Mouse (Mus musculus): ENCODE data around the gene Rbm3. TPM values are rescaled to one million over a fixed set of nuclear protein-coding genes. Genes with fewer than 3 reads are reported as not detected.
A peak's percentile ranks its signal among the peaks of the same experiment; 100 is the strongest.
"Not testable (repeated sequence)": the region's sequence is repeated elsewhere in the genome, so short reads cannot be mapped to it uniquely, and the experiment has no call there.

Gene Rbm3
- polyA plus RNA-seq, 1 experiment: 336 TPM

- no peak for TF ChIP-seq POLR2A (IDR thresholded peaks at IDR 0.05; ENCODE audit: borderline replicate concordance, extremely low read depth, insufficient read depth, insufficient read length, poor library complexity, severe bottlenecking)
- 0 out of 2 replicates have a peak, but pooled peaks have one; percentile 16 for TF ChIP-seq CTCF (IDR thresholded peaks at IDR 0.05; ENCODE audit: borderline replicate concordance, extremely low read depth, insufficient read depth, insufficient read length)
- DNase-seq (ENCODE audit: low read depth): no peak
Observed at GRCm38 (mm10) chrX:8125235-8125634, 20.4 kb downstream of the Rbm3 start.

- no peak for TF ChIP-seq POLR2A (IDR thresholded peaks at IDR 0.05; ENCODE audit: borderline replicate concordance, extremely low read depth, insufficient read depth, insufficient read length, poor library complexity, severe bottlenecking)
- DNase-seq (ENCODE audit: low read depth): no peak
Observed at GRCm38 (mm10) chrX:8123821-8124470, 21.7 kb downstream of the Rbm3 start.

GRCm38 (mm10) chrX:8117264-8117663 is 28.4 kb downstream of the Rbm3 start:
- DNase-seq (ENCODE audit: low read depth): no peak
- TF ChIP-seq CTCF (IDR thresholded peaks at IDR 0.05; ENCODE audit: borderline replicate concordance, extremely low read depth, insufficient read depth, insufficient read length) (no peak), POLR2A (IDR thresholded peaks at IDR 0.05; ENCODE audit: borderline replicate concordance, extremely low read depth, insufficient read depth, insufficient read length, poor library complexity, severe bottlenecking) (no peak)

- DNase-seq (ENCODE audit: low read depth): no peak
- TF ChIP-seq POLR2A (IDR thresholded peaks at IDR 0.05; ENCODE audit: borderline replicate concordance, extremely low read depth, insufficient read depth, insufficient read length, poor library complexity, severe bottlenecking): no peak
- TF ChIP-seq CTCF (IDR thresholded peaks at IDR 0.05; ENCODE audit: borderline replicate concordance, extremely low read depth, insufficient read depth, insufficient read length): no peak
Observed at GRCm38 (mm10) chrX:8115275-8115674, 30.4 kb downstream of the Rbm3 start.

GRCm38 (mm10) chrX:8105019-8105418 is 40.7 kb downstream of the Rbm3 start:
- DNase-seq (ENCODE audit: low read depth): no peak
- no peak for TF ChIP-seq CTCF (IDR thresholded peaks at IDR 0.05; ENCODE audit: borderline replicate concordance, extremely low read depth, insufficient read depth, insufficient read length)
- no peak for TF ChIP-seq POLR2A (IDR thresholded peaks at IDR 0.05; ENCODE audit: borderline replicate concordance, extremely low read depth, insufficient read depth, insufficient read length, poor library complexity, severe bottlenecking)

- TF ChIP-seq CTCF (IDR thresholded peaks at IDR 0.05; ENCODE audit: borderline replicate concordance, extremely low read depth, insufficient read depth, insufficient read length): no peak
- TF ChIP-seq POLR2A (IDR thresholded peaks at IDR 0.05; ENCODE audit: borderline replicate concordance, extremely low read depth, insufficient read depth, insufficient read length, poor library complexity, severe bottlenecking): no peak
- DNase-seq (ENCODE audit: low read depth): peak; percentile 5
Observed at GRCm38 (mm10) chrX:8102213-8102668, 43.4 kb downstream of the Rbm3 start.

- DNase-seq (ENCODE audit: low read depth): peak; percentile 97
- peak; percentile 67 for TF ChIP-seq CTCF (IDR thresholded peaks at IDR 0.05; ENCODE audit: borderline replicate concordance, extremely low read depth, insufficient read depth, insufficient read length)
- TF ChIP-seq POLR2A (IDR thresholded peaks at IDR 0.05; ENCODE audit: borderline replicate concordance, extremely low read depth, insufficient read depth, insufficient read length, poor library complexity, severe bottlenecking): no peak
Observed at GRCm38 (mm10) chrX:8101017-8101416, 44.7 kb downstream of the Rbm3 start.

- no peak for DNase-seq (ENCODE audit: low read depth)
- TF ChIP-seq CTCF (IDR thresholded peaks at IDR 0.05; ENCODE audit: borderline replicate concordance, extremely low read depth, insufficient read depth, insufficient read length): no peak
- no peak for TF ChIP-seq POLR2A (IDR thresholded peaks at IDR 0.05; ENCODE audit: borderline replicate concordance, extremely low read depth, insufficient read depth, insufficient read length, poor library complexity, severe bottlenecking)
Observed at GRCm38 (mm10) chrX:8099435-8099834, 46.2 kb downstream of the Rbm3 start.

- DNase-seq (ENCODE audit: low read depth): peak; percentile 98
- TF ChIP-seq CTCF (IDR thresholded peaks at IDR 0.05; ENCODE audit: borderline replicate concordance, extremely low read depth, insufficient read depth, insufficient read length) (no peak), POLR2A (IDR thresholded peaks at IDR 0.05; ENCODE audit: borderline replicate concordance, extremely low read depth, insufficient read depth, insufficient read length, poor library complexity, severe bottlenecking) (no peak)
Observed at GRCm38 (mm10) chrX:8096787-8097242, 48.9 kb downstream of the Rbm3 start.

GRCm38 (mm10) chrX:8096068-8096786 is 49.5 kb downstream of the Rbm3 start:
- peak; percentile 0 for DNase-seq (ENCODE audit: low read depth)

- no peak for DNase-seq (ENCODE audit: low read depth)
- TF ChIP-seq CTCF (IDR thresholded peaks at IDR 0.05; ENCODE audit: borderline replicate concordance, extremely low read depth, insufficient read depth, insufficient read length): no peak
- no peak for TF ChIP-seq POLR2A (IDR thresholded peaks at IDR 0.05; ENCODE audit: borderline replicate concordance, extremely low read depth, insufficient read depth, insufficient read length, poor library complexity, severe bottlenecking)
Observed at GRCm38 (mm10) chrX:8095546-8095945, 50.1 kb downstream of the Rbm3 start.

- not testable (repeated sequence) for DNase-seq (ENCODE audit: low read depth)
Observed at GRCm38 (mm10) chrX:8090954-8091347, 54.7 kb downstream of the Rbm3 start.

All from brain, embryonic 14.5 days (tissue).